Mouse (Mus musculus) hindbrain, embryonic 10.5 days (tissue): ENCODE measurements at regions not wholly inside any gene's neighbourhood (a gene's known extent, or its start where the extent isn't known, plus 50 kb on each side); places are given as distances from the start of the nearest gene placed in this dataset.

Experiments
- DNase-seq: peaks from one replicate; pipeline ENCODE4 v3.0.0-alpha.2; 2017; ENCODE audit warnings: low spot score
- H3K27ac ChIP-seq: fragments of 300-500 bp; sonication (generic); 2 replicates; pipeline ENCODE4 v1.5.1; 2016; ENCODE audit warnings: mild to moderate bottlenecking, moderate library complexity
- H3K27me3 ChIP-seq: fragments of 300-500 bp; sonication (generic); 2 replicates; pipeline ENCODE4 v1.6.1; 2016; ENCODE audit warnings: mild to moderate bottlenecking; ENCODE audit not compliant: poor library complexity, insufficient read depth, severe bottlenecking
- H3K36me3 ChIP-seq: fragments of 300-500 bp; sonication (generic); 2 replicates; pipeline ENCODE4 v1.6.1; 2016; ENCODE audit warnings: mild to moderate bottlenecking, moderate library complexity
- H3K4me1 ChIP-seq: fragments of 300-500 bp; sonication (generic); replicated peaks from 2 replicates; pipeline ENCODE4 v1.6.1; 2016; ENCODE audit warnings: mild to moderate bottlenecking
- H3K4me3 ChIP-seq: fragments of 300-500 bp; sonication (generic); 2 replicates; pipeline ENCODE4 v1.5.1; 2016; ENCODE audit warnings: mild to moderate bottlenecking, moderate library complexity
- H3K9me3 ChIP-seq: fragments of 300-500 bp; sonication (generic); 2 replicates; pipeline ENCODE4 v1.6.1; 2016; ENCODE audit warnings: mild to moderate bottlenecking, moderate library complexity
- WGBS: fragments of 180-500 bp; shearing (Covaris S2); methylation state at CpG from one replicate; pipeline ENCODE4 v1.1.7; 2016; 5-methylcytosine and 5-hydroxymethylcytosine counted together

- Histone ChIP-seq H3K36me3 (no peaks in the 10 kb centered on the region), H3K4me1 (no peaks in the 10 kb centered on the region), H3K4me3 (no peak overlapping the region), H3K27me3 (no peaks in the 10 kb centered on the region), H3K27ac (no peak overlapping the region), H3K9me3 (no peaks in the 10 kb centered on the region)
- DNase-seq, result peak; percentile 37
- 30% methylated on average over 4 of the region's 4 CpGs for WGBS
These were observed 164.3 kb downstream of the Sdhaf3 start for GRCm38 (mm10) chr6:7120136-7120535.

- no peak for DNase-seq
- H3K27ac ChIP-seq, result no peak overlapping the region
- no peaks in the 10 kb centered on the region for H3K36me3 ChIP-seq
- H3K4me3 ChIP-seq, result no peak overlapping the region
- no peaks in the 10 kb centered on the region for H3K27me3 ChIP-seq
- 92% methylated on average over 11 of the region's 11 CpGs for WGBS
- H3K4me1 ChIP-seq, result no peaks in the 10 kb centered on the region
- no peaks in the 10 kb centered on the region for H3K9me3 ChIP-seq
These were observed 177.2 kb downstream of the Sdhaf3 start for GRCm38 (mm10) chr6:7133042-7133441.

GRCm38 (mm10) chr6:7134062-7134461 lies 178.3 kb downstream of the Sdhaf3 start:
- peak; percentile 11 for DNase-seq
- no peak overlapping the region for H3K27ac ChIP-seq
- no peaks in the 10 kb centered on the region for H3K9me3 ChIP-seq
- H3K4me1 ChIP-seq, result no peaks in the 10 kb centered on the region
- H3K36me3 ChIP-seq, result no peaks in the 10 kb centered on the region
- 73% methylated on average over 4 of the region's 4 CpGs for WGBS
- H3K27me3 ChIP-seq, result no peaks in the 10 kb centered on the region
- H3K4me3 ChIP-seq, result no peak overlapping the region

- no peak overlapping the region for H3K27ac ChIP-seq
- 95% methylated on average over 1 of the region's 1 CpGs for WGBS
- no peaks in the 10 kb centered on the region for H3K4me1 ChIP-seq
- H3K9me3 ChIP-seq, result no peaks in the 10 kb centered on the region
- no peaks in the 10 kb centered on the region for H3K36me3 ChIP-seq
- H3K27me3 ChIP-seq, result no peaks in the 10 kb centered on the region
- no peak for DNase-seq
- no peak overlapping the region for H3K4me3 ChIP-seq
These were observed 179.1 kb downstream of the Sdhaf3 start for GRCm38 (mm10) chr6:7134888-7135287.

GRCm38 (mm10) chr6:7181711-7182110 lies 225.9 kb downstream of the Sdhaf3 start:
- no peaks in the 10 kb centered on the region for H3K36me3 ChIP-seq
- 92% methylated on average over 2 of the region's 2 CpGs for WGBS
- H3K27me3 ChIP-seq, result no peaks in the 10 kb centered on the region
- no peaks in the 10 kb centered on the region for H3K4me1 ChIP-seq
- H3K27ac ChIP-seq, result no peak overlapping the region
- DNase-seq, result no peak
- H3K9me3 ChIP-seq, result no peaks in the 10 kb centered on the region
- no peak overlapping the region for H3K4me3 ChIP-seq

- WGBS, result 72% methylated on average over 8 of the region's 8 CpGs
- no peak overlapping the region for H3K27ac ChIP-seq
- no peaks in the 10 kb centered on the region for H3K36me3 ChIP-seq
- no peak overlapping the region for H3K4me3 ChIP-seq
- no peaks in the 10 kb centered on the region for H3K27me3 ChIP-seq
- no peaks in the 10 kb centered on the region for H3K9me3 ChIP-seq
- DNase-seq, result no peak
- no peaks in the 10 kb centered on the region for H3K4me1 ChIP-seq
These were observed 243.3 kb downstream of the Sdhaf3 start for GRCm38 (mm10) chr6:7199046-7199599.

GRCm38 (mm10) chr6:7215880-7216279 lies 260.1 kb downstream of the Sdhaf3 start:
- no peaks in the 10 kb centered on the region for H3K9me3 ChIP-seq
- 70% methylated on average over 4 of the region's 4 CpGs for WGBS
- no peak overlapping the region for H3K4me3 ChIP-seq
- no peak overlapping the region for H3K27ac ChIP-seq
- no peaks in the 10 kb centered on the region for H3K4me1 ChIP-seq
- no peak for DNase-seq
- no peaks in the 10 kb centered on the region for H3K27me3 ChIP-seq
- H3K36me3 ChIP-seq, result no peaks in the 10 kb centered on the region

- no peaks in the 10 kb centered on the region for H3K36me3 ChIP-seq
- 80% methylated on average over 7 of the region's 7 CpGs for WGBS
- no peaks in the 10 kb centered on the region for H3K9me3 ChIP-seq
- H3K4me1 ChIP-seq, result no peaks in the 10 kb centered on the region
- H3K27me3 ChIP-seq, result no peaks in the 10 kb centered on the region
- H3K27ac ChIP-seq, result no peak overlapping the region
- DNase-seq, result no peak
- H3K4me3 ChIP-seq, result no peak overlapping the region
These were observed 296.5 kb downstream of the Sdhaf3 start for GRCm38 (mm10) chr6:7252286-7252685.

- 57% methylated on average over 4 of the region's 4 CpGs for WGBS
These were observed 277.2 kb upstream of the Tac1 start for GRCm38 (mm10) chr6:7277431-7277830.

GRCm38 (mm10) chr6:7306956-7307355 lies 247.7 kb upstream of the Tac1 start:
- H3K36me3 ChIP-seq, result no peaks in the 10 kb centered on the region
- no peaks in the 10 kb centered on the region for H3K9me3 ChIP-seq
- H3K4me3 ChIP-seq, result no peak overlapping the region
- no peak overlapping the region for H3K27ac ChIP-seq
- H3K27me3 ChIP-seq, result no peaks in the 10 kb centered on the region
- WGBS, result 90% methylated on average over 1 of the region's 1 CpGs
- no peak for DNase-seq
- no peaks in the 10 kb centered on the region for H3K4me1 ChIP-seq

More at GRCm38 (mm10) chr6:7277431-7277830, 277.2 kb upstream of the Tac1 start:
- Histone ChIP-seq H3K27me3 (no peaks in the 10 kb centered on the region), H3K27ac (no peak overlapping the region), H3K36me3 (no peaks in the 10 kb centered on the region), H3K9me3 (0 out of 2 replicates have a peak, but pooled peaks cover 4% of the 10 kb centered on the region), H3K4me3 (no peak overlapping the region), H3K4me1 (no peaks in the 10 kb centered on the region)
- peak; percentile 2 for DNase-seq

- H3K36me3 ChIP-seq, result no peaks in the 10 kb centered on the region
- no peaks in the 10 kb centered on the region for H3K27me3 ChIP-seq
- no peak for DNase-seq
- 83% methylated on average over 3 of the region's 3 CpGs for WGBS
- H3K4me3 ChIP-seq, result no peak overlapping the region
- H3K9me3 ChIP-seq, result no peaks in the 10 kb centered on the region
- no peaks in the 10 kb centered on the region for H3K4me1 ChIP-seq
- H3K27ac ChIP-seq, result no peak overlapping the region
These were observed 241.2 kb upstream of the Tac1 start for GRCm38 (mm10) chr6:7313496-7313895.

GRCm38 (mm10) chr6:7326974-7327373 lies 227.7 kb upstream of the Tac1 start:
- no peaks in the 10 kb centered on the region for H3K4me1 ChIP-seq
- no peaks in the 10 kb centered on the region for H3K9me3 ChIP-seq
- H3K27ac ChIP-seq, result no peak overlapping the region
- H3K27me3 ChIP-seq, result no peaks in the 10 kb centered on the region
- H3K36me3 ChIP-seq, result no peaks in the 10 kb centered on the region
- no peak for DNase-seq
- no peak overlapping the region for H3K4me3 ChIP-seq
- WGBS, result 49% methylated on average over 4 of the region's 4 CpGs

GRCm38 (mm10) chr6:7356634-7357033 lies 198.0 kb upstream of the Tac1 start:
- no peaks in the 10 kb centered on the region for H3K36me3 ChIP-seq
- H3K4me1 ChIP-seq, result no peaks in the 10 kb centered on the region
- H3K27me3 ChIP-seq, result no peaks in the 10 kb centered on the region
- no peak for DNase-seq
- 75% methylated on average over 2 of the region's 2 CpGs for WGBS
- H3K27ac ChIP-seq, result no peak overlapping the region
- no peak overlapping the region for H3K4me3 ChIP-seq
- no peaks in the 10 kb centered on the region for H3K9me3 ChIP-seq

GRCm38 (mm10) chr6:7367166-7367565 lies 187.5 kb upstream of the Tac1 start:
- 84% methylated on average over 1 of the region's 1 CpGs for WGBS
- Histone ChIP-seq H3K4me1 (no peaks in the 10 kb centered on the region), H3K9me3 (no peaks in the 10 kb centered on the region), H3K36me3 (no peaks in the 10 kb centered on the region), H3K27ac (no peak overlapping the region), H3K27me3 (no peaks in the 10 kb centered on the region), H3K4me3 (no peak overlapping the region)
- no peak for DNase-seq
